Mouse (Mus musculus) bone marrow, adult 2 months (tissue): ENCODE measurements at regions not wholly inside any gene's neighbourhood (a gene's known extent, or its start where the extent isn't known, plus 50 kb on each side); places are given as distances from the start of the nearest gene placed in this dataset.

Experiments used
- CTCF ChIP-seq: fragments of 200-500 bp; IDR thresholded peaks from 2 replicates; pipeline ENCODE4 v1.5.1; 2011; ENCODE audit warnings: low read length, control low read depth; ENCODE audit not compliant: control insufficient read depth, insufficient read depth
- POLR2A ChIP-seq: fragments of 200-500 bp; IDR thresholded peaks from 2 replicates; pipeline ENCODE4 v1.6.1; 2011; ENCODE audit warnings: low read depth, mild to moderate bottlenecking, control low read depth, low read length, borderline replicate concordance; ENCODE audit not compliant: control insufficient read depth

DNA sequence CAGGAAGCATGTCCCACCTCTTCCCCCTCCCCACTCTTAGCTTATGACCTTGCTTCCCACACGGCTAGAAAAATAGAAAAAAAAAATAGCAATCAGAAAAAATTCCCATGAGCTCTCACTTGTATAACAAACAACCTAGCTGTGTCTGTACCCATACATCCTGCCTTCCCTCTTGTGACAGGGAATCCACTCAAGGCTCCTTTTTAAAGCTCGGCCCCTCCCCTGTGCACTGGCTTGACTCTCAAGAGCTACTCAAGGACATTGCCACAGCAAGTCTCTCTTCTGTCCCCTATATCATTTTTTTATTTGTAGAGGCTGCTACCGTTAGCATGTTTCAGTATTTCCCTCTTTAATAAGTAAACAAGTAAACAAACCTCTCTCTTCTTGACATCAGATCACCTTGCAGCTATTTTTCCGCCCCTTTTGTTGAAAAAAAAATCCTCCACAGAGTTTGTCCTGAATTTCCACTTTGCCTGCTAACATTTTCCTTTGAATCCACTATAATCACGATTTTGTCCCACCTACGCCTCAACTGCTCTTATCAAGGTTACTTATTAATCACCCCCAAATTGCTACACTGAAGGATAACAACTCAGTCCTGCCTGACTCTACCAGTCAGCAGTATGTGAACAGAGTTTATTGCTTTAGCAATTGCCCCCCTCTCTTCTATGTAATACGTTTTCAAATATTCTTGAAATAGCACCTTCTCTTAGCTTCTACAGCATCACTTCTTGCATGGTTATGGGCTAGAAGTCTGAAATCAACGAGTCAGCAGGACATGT lies 61.8 kb upstream of the Gm6657 start:
- TF ChIP-seq POLR2A, result no peak
- TF ChIP-seq CTCF, result no peak
